Mouse (Mus musculus) midbrain, embryonic 10.5 days (tissue): ENCODE measurements around the gene Spata2l. TPM values are rescaled to one million over a fixed set of nuclear protein-coding genes. Genes with fewer than 3 reads are reported as not detected.
"Not testable (repeated sequence)": the region's sequence is repeated elsewhere in the genome, so short reads cannot be mapped to it uniquely, and the experiment has no call there.

Experiments used
- DNase-seq: peaks from one replicate; pipeline ENCODE4 v3.0.0-alpha.2; 2017; ENCODE audit warnings: low spot score
- H3K27ac ChIP-seq: fragments of 300-500 bp; sonication (generic); replicated peaks from 2 replicates; pipeline ENCODE4 v1.5.1; 2016; ENCODE audit warnings: mild to moderate bottlenecking
- H3K27me3 ChIP-seq: fragments of 300-500 bp; sonication (generic); 2 replicates; pipeline ENCODE4 v1.6.1; 2016; ENCODE audit warnings: low read depth, mild to moderate bottlenecking; ENCODE audit not compliant: poor library complexity, severe bottlenecking
- H3K36me3 ChIP-seq: fragments of 300-500 bp; sonication (generic); 2 replicates; pipeline ENCODE4 v1.6.1; 2016; ENCODE audit warnings: mild to moderate bottlenecking, moderate library complexity
- H3K4me1 ChIP-seq: fragments of 300-500 bp; sonication (generic); 2 replicates; pipeline ENCODE4 v1.6.1; 2016
- H3K4me3 ChIP-seq: fragments of 300-500 bp; sonication (generic); 2 replicates; pipeline ENCODE4 v1.5.1; 2016; ENCODE audit warnings: mild to moderate bottlenecking, moderate library complexity
- H3K9me3 ChIP-seq: fragments of 300-500 bp; sonication (generic); replicated peaks from 2 replicates; pipeline ENCODE4 v1.6.1; 2016; ENCODE audit warnings: mild to moderate bottlenecking
- WGBS: fragments of 180-500 bp; shearing (Covaris S2); methylation state at CpG from one replicate; pipeline ENCODE4 v1.1.7; 2016; 5-methylcytosine and 5-hydroxymethylcytosine counted together
- polyA plus RNA-seq: library from polyadenylated mRNA; unstranded; fragments of >200 nt; fragmentation: Nextera tagmentation; extraction: Ambion mirVana; gene quantifications from 2 replicates; pipeline ENCODE4 v1.2.1, GENCODE M21; 2016

Gene Spata2l
- polyA plus RNA-seq = 1.3 and 2.4 TPM in 2 replicates

- peak; percentile 87 for DNase-seq
- Histone ChIP-seq H3K4me3 (peak within 1 kb of the TSS; percentile 60), H3K4me1 (peaks cover 38% of the 10 kb centered on the region), H3K36me3 (peaks cover 4% of the 10 kb centered on the region; the same call in 1 of the 2 replicates), H3K27me3 (peaks cover 49% of the 10 kb centered on the region), H3K27ac (peak within 1 kb of the TSS; percentile 14), H3K9me3 (no peaks in the 10 kb centered on the region)
- 3% methylated on average over 57 of the region's 57 CpGs for WGBS
Observed at GRCm38 (mm10) chr8:123235520-123236497, at the start of gene Spata2l. Spata2l (minus strand) TSS chr8:123236233.

DNA sequence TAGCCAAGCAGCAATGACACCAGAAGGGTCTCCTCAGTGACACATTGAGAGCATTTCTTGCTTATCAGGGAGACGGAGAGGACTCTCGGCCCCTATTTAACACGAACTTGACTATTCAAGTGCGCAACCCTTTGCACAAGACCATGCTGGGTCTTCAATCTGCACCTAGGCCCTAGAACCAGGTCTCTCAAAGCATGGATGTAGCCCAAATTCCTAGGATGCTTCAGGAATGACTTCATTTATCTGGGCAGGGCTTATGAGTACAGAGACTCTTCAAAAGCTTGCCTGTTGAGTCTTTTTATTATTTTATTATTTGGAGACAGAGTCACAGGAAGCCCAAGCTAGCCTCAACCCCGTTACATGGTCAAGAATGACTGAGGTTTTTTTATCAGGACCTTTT lies 48.5 kb upstream of the Spata2l start:
- WGBS = 94% methylated on average over 5 of the region's 5 CpGs

DNA sequence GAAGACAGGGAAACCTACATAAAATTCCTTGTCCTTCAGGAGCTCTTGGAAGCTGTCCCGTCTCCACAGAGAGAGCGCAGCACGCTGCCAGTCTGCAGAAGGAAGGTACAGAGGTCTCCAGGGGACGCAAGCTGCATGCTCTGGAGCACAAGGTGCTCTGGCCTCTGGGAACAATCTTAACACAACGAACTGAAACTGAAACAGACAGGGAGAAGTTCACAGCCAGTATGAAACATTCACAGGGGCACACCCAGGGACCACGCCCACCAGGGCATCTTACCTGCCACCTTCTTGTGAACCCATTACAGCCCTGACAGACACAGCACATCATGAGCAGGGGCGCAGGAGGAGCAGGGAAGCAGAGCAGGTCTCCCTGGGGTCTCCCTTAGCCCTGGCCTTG lies 48.0 kb upstream of the Spata2l start:
- WGBS = 87% methylated on average over 7 of the region's 7 CpGs
- DNase-seq = no peak
- H3K36me3 ChIP-seq = peaks cover 87% of the 10 kb centered on the region

More for the DNA sequence above, 48.5 kb upstream of the Spata2l start:
- H3K4me1 ChIP-seq = no peaks in the 10 kb centered on the region
- no peaks in the 10 kb centered on the region for H3K27me3 ChIP-seq
- H3K9me3 ChIP-seq = no peaks in the 10 kb centered on the region
- no peak overlapping the region for H3K27ac ChIP-seq
- DNase-seq = no peak
- peaks cover 89% of the 10 kb centered on the region for H3K36me3 ChIP-seq
- no peak overlapping the region for H3K4me3 ChIP-seq

DNA sequence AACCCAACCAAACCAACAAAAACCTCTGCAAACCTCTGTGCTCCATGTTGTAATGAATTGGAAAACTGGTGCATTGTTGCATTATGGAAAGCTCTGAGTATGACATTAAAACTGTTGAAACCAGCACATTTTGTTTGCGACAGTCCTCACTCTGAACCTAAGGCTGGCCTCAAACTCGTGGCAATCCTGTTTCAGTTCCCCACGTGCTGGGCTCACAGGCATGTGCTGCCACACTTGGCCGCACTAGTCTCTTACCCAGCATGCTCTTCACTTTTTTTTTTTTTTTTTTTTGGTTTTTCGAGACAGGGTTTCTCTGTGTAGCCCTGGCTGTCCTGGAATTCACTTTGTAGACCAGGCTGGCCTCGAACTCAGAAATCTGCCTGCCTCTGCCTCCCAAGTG lies 47.0 kb upstream of the Spata2l start:
- DNase-seq, H3K27me3 ChIP-seq, H3K4me1 ChIP-seq, H3K27ac ChIP-seq, H3K4me3 ChIP-seq, H3K9me3 ChIP-seq: not testable (repeated sequence)
- peaks cover 87% of the 10 kb centered on the region for H3K36me3 ChIP-seq
- 91% methylated on average over 5 of the region's 6 CpGs for WGBS

More for the DNA sequence above, 48.0 kb upstream of the Spata2l start:
- Histone ChIP-seq H3K27ac (no peak overlapping the region), H3K4me3 (no peak overlapping the region), H3K27me3 (no peaks in the 10 kb centered on the region), H3K4me1 (no peaks in the 10 kb centered on the region), H3K9me3 (no peaks in the 10 kb centered on the region)

DNA sequence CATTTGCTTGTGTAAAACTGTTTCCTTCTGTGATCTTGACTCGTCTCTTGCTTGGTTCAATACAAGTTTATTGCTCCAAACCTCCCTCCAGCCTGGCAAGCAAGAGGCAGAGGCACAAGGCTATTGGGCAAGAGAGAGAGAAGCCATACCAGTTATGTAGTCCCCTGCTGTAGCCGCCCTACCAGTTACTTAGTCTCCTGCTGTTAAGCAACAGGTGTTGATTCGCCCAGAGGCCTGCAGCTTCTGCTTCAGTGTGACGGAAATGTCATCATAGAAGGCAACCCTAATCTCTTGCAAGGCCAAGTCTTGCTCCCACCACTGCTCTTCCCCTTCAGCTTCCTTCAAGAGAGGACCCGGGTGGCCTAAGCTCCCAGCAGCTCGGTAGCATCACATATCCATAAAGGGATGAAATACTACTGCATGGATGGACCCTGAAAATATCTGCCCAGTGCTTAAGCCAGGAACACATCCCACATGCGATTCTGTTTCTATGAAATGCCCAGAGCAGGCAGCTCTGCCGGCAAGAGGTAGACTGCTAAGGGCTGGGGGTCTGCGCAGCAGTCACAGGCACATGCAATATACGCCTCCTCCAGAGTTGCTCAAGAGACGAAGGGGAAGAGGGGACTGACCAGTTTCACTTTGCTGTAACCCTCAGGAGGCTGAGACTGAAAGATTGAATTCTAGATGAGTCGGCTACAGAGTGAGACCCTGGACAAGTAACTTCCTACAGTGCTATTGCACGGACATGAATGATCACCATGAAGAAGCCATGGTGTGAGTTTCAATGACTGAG lies 44.5 kb upstream of the Spata2l start:
- Histone ChIP-seq H3K36me3 (peaks cover 83% of the 10 kb centered on the region), H3K27ac (no peak overlapping the region), H3K4me3 (no peak overlapping the region), H3K27me3 (no peaks in the 10 kb centered on the region), H3K4me1 (no peaks in the 10 kb centered on the region), H3K9me3 (no peaks in the 10 kb centered on the region)
- DNase-seq = no peak
- 88% methylated on average over 13 of the region's 13 CpGs for WGBS

GRCm38 (mm10) chr8:123279828-123280227 lies 43.8 kb upstream of the Spata2l start:
- DNase-seq = no peak
- 94% methylated on average over 4 of the region's 4 CpGs for WGBS
- Histone ChIP-seq H3K4me1 (no peaks in the 10 kb centered on the region), H3K4me3 (no peak overlapping the region), H3K9me3 (no peaks in the 10 kb centered on the region), H3K27ac (no peak overlapping the region), H3K27me3 (no peaks in the 10 kb centered on the region), H3K36me3 (peaks cover 87% of the 10 kb centered on the region)

GRCm38 (mm10) chr8:123278445-123278844 lies 42.4 kb upstream of the Spata2l start:
- DNase-seq = no peak
- H3K36me3 ChIP-seq = peaks cover 89% of the 10 kb centered on the region

DNA sequence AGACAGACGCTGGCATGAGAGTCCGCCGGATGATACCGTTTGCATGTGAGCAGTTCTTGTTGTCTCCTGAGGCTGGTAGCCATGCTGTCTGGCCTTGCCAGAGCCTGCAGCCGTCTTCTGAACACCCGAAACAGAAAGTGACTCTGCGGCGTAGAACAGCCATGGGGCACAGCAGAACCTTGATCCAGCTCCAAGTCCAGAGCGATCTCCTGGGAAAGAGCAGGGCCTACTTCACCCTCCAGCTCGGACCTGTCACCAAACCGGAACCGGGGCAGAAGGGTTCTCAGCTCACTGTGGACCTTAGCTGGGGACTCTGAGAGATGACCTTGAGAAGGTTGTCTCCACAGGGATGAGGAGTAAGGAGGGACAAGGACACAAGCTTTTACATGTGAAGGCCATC lies 39.1 kb upstream of the Spata2l start:
- WGBS = 95% methylated on average over 12 of the region's 12 CpGs
- Histone ChIP-seq H3K36me3 (peaks cover 93% of the 10 kb centered on the region), H3K4me3 (no peak overlapping the region), H3K27me3 (no peaks in the 10 kb centered on the region), H3K27ac (no peak overlapping the region), H3K4me1 (0 out of 2 replicates have a peak, but pooled peaks cover 3% of the 10 kb centered on the region), H3K9me3 (no peaks in the 10 kb centered on the region)
- DNase-seq = no peak

More at GRCm38 (mm10) chr8:123278445-123278844, 42.4 kb upstream of the Spata2l start:
- 88% methylated on average over 7 of the region's 7 CpGs for WGBS
- Histone ChIP-seq H3K27ac (no peak overlapping the region), H3K27me3 (no peaks in the 10 kb centered on the region), H3K4me1 (no peaks in the 10 kb centered on the region), H3K9me3 (no peaks in the 10 kb centered on the region), H3K4me3 (no peak overlapping the region)

DNA sequence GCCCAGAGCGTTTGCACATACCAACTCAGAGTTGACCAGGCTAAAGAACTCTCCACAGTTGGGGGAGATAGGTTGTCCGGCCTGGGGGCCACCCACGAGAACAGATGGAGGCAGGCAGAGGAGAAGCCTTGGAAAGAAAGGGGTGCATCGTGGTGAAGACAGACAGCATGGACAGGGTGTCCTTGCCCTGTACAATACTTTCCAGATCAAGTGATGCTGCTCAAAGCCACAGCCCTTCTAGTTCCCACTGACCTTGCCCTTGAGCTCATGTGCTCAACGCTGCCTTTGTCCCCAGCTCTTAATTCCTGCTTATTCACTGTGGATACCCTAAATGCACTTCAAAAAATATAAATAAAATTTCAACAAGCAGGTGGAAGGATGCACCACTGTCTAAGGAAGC lies 38.4 kb upstream of the Spata2l start:
- Histone ChIP-seq H3K36me3 (peaks cover 93% of the 10 kb centered on the region), H3K27ac (no peak overlapping the region)
- 88% methylated on average over 5 of the region's 5 CpGs for WGBS

GRCm38 (mm10) chr8:123271901-123272300 lies 35.9 kb upstream of the Spata2l start:
- Histone ChIP-seq H3K9me3 (no peaks in the 10 kb centered on the region), H3K27ac (no peak overlapping the region; the same call in 1 of the 2 replicates), H3K27me3 (no peaks in the 10 kb centered on the region), H3K4me3 (no peak overlapping the region), H3K4me1 (peaks cover 9% of the 10 kb centered on the region; the same call in 1 of the 2 replicates), H3K36me3 (peaks cover 99% of the 10 kb centered on the region)
- 84% methylated on average over 4 of the region's 4 CpGs for WGBS
- no peak for DNase-seq

More for the DNA sequence above, 38.4 kb upstream of the Spata2l start:
- Histone ChIP-seq H3K4me1 (0 out of 2 replicates have a peak, but pooled peaks cover 3% of the 10 kb centered on the region), H3K4me3 (no peak overlapping the region), H3K9me3 (no peaks in the 10 kb centered on the region), H3K27me3 (no peaks in the 10 kb centered on the region)
- DNase-seq = no peak

DNA sequence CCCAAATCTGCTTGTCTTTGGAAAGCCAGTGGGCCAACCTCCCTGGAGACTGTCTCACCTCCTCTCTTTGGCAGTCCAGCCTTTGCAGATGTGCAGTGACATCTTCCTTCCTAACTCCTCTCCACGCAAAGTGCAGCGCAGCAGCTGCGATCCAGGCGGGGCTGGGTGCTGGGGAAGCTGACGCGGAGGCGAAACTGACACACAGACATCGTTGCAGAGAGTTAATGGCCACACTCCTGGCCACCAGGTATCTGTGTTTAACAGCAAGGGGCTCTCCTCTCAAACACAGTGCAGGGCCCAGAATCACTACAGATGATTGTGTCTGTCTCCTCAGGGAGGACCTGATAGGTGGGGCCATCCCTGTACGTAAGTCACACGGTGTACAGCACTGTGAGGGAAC lies 35.1 kb upstream of the Spata2l start:
- H3K27ac ChIP-seq = no peak overlapping the region
- WGBS = 91% methylated on average over 10 of the region's 10 CpGs
- no peak for DNase-seq
- peaks cover 99% of the 10 kb centered on the region for H3K36me3 ChIP-seq
- H3K4me1 ChIP-seq = peaks cover 9% of the 10 kb centered on the region; the same call in 1 of the 2 replicates
- no peaks in the 10 kb centered on the region for H3K27me3 ChIP-seq
- H3K4me3 ChIP-seq = no peak overlapping the region
- no peaks in the 10 kb centered on the region for H3K9me3 ChIP-seq

GRCm38 (mm10) chr8:123267926-123268656 lies 32.1 kb upstream of the Spata2l start:
- WGBS = 88% methylated on average over 14 of the region's 14 CpGs
- Histone ChIP-seq H3K4me1 (peaks cover 9% of the 10 kb centered on the region; the same call in 1 of the 2 replicates), H3K27me3 (no peaks in the 10 kb centered on the region), H3K27ac (0 out of 2 replicates have a peak overlapping the region, but pooled peaks have one; percentile 20), H3K36me3 (peaks cover 99% of the 10 kb centered on the region), H3K4me3 (no peak overlapping the region), H3K9me3 (no peaks in the 10 kb centered on the region)
- DNase-seq = peak; percentile 27
